Mouse (Mus musculus): Measurements from ENCODE around the gene Slc8a3.

DNA sequence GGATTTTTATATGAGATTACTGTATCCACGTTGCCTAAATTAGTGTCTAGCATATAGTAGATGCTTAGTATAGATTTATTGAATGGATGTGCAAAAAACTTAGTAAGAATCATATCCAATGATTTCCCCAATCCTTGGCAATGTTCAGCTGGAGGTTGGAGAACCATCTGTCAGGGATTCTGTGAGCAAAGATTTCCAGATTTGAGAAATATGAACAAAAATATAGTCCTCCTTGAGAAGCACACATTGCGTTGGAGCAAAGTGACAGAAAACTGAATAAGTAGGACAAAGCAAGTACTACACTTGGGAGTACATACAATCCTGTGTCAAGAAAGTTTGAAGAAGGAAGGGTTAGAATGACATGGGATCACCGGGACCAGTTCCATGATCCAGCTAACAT, 8.9 kb downstream of the Slc8a3 start:
- TF ChIP-seq USF1 (IDR thresholded peaks at IDR 0.05; ENCODE audit: low read depth) = no peak
- no peak for TF ChIP-seq CTCF (IDR thresholded peaks at IDR 0.05; ENCODE audit: control insufficient read depth, insufficient read depth, insufficient read length)
- no peak for TF ChIP-seq MYOG (IDR thresholded peaks at IDR 0.05; ENCODE audit: control insufficient read depth, extremely low read depth, insufficient read length)

All from C2C12 (cell line).